In the genomic region with DNA sequence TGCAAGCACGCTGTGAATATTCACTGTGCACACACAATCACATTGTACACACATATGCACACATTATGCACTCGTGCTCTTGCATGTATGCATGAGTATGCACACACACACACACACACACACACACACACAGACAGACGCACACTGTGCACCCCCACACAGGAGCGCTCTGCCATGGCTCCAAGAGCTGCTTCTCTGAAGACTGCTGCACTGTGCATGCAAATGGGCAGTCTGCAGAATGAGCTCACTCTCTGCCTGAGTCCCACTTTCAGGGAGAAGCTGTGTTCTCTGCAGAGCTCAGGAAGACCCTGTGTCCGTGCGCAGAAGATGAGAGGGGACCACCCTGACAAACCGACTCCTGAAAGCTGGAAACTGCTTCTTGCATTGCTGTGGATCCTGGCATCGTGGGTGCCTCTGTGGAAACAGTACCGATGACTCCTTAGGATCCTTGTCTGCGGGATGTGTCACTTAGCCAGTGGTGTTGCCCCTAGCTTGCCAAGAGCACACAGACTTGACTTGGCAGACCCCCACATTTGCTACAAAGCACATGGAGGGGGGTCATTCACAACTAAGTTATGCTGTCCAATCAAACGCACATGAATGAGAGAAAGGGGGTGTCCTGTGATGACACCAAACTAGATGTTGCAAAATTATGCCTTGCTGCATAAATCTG, we compare ENCODE assay signal across 19 mouse cellular contexts. TPM values are rescaled to one million over a fixed set of nuclear protein-coding genes. Genes with fewer than 3 reads are reported as not detected.
DNase-seq lines count a peak whose midpoint lies in the region; ATAC-seq lines count a peak whose summit lies in the region.
"Had no signal": no experiment of that assay in that cellular context is flagged by ENCODE, and none has a peak within 500 bp of the region (broad histone marks: within the 10 kb centered on the region; RNA-seq: fewer than 3 reads in every experiment).

No protein-coding gene starts in this region.

- DNase-seq in cerebellum, adult 9-10 months: peak; percentile 5
- DNase-seq in cerebellum, adult 9-11 months: no peak
- DNase-seq in lung, postnatal 10 days: peak; percentile 17
- no peak for DNase-seq in lung, postnatal 4 days
- DNase-seq in brain, adult 2 months (ENCODE audit: low read depth, low spot score): peak; percentile 36
- DNase-seq in c-Kit-positive CD71-positive TER-119-positive erythroid progenitor cells, embryonic 14.5 days (ENCODE audit: low spot score): no peak
- DNase-seq: cerebellum, adult 8-10 months; heart, adult 11 months; heart, postnatal 36 days; lung, embryonic 14.5 days; right cerebral cortex, adult 18-20 months had no signal

- no peaks in the 10 kb centered on the region; the same call in 1 of the 2 replicates for H3K9me3 ChIP-seq in hindbrain, embryonic 16.5 days (ENCODE audit: control insufficient read depth, low read length)
- 0 out of 2 replicates have a peak, but pooled peaks cover 3% of the 10 kb centered on the region for H3K9me3 ChIP-seq in hindbrain, embryonic 12.5 days (replicated peaks)
- H3K9me3 ChIP-seq: forebrain, embryonic 12.5 days; heart, embryonic 13.5 days; kidney, embryonic 15.5 days had no signal

- H3K9ac ChIP-seq in hindbrain, embryonic 16.5 days (ENCODE audit: low read depth, low read length): no peak overlapping the region
- no peak overlapping the region for H3K9ac ChIP-seq in hindbrain, embryonic 12.5 days
- H3K9ac ChIP-seq: forebrain, embryonic 12.5 days; heart, embryonic 13.5 days; kidney, embryonic 15.5 days; lung, embryonic 14.5 days had no signal

- no peaks in the 10 kb centered on the region for H3K27me3 ChIP-seq in hindbrain, embryonic 16.5 days (replicated peaks; ENCODE audit: control insufficient read depth, insufficient read depth, low read length)
- no peaks in the 10 kb centered on the region for H3K27me3 ChIP-seq in hindbrain, embryonic 12.5 days
- H3K27me3 ChIP-seq: CH12.LX; forebrain, embryonic 12.5 days; heart, embryonic 13.5 days; kidney, embryonic 15.5 days had no signal

- ATAC-seq in hindbrain, embryonic 16.5 days: peak; percentile 91
- ATAC-seq in hindbrain, embryonic 12.5 days (ENCODE audit: low FRiP score): no peak
- ATAC-seq: intestine, embryonic 16.5 days had no signal

- WGBS in hindbrain, embryonic 16.5 days: 77% methylated on average over 11 of the region's 11 CpGs
- 90% methylated on average over 11 of the region's 11 CpGs for WGBS in hindbrain, embryonic 12.5 days

- no peak overlapping the region for H3K4me2 ChIP-seq in hindbrain, embryonic 16.5 days (ENCODE audit: low read length)
- no peak overlapping the region for H3K4me2 ChIP-seq in hindbrain, embryonic 12.5 days (replicated peaks)
- H3K4me2 ChIP-seq: forebrain, embryonic 12.5 days; heart, embryonic 13.5 days; kidney, embryonic 15.5 days; liver, embryonic 11.5 days; lung, embryonic 14.5 days had no signal

- no peak overlapping the region; the same call in 1 of the 2 replicates for H3K27ac ChIP-seq in hindbrain, embryonic 16.5 days (ENCODE audit: low read depth, low read length)
- no peak overlapping the region for H3K27ac ChIP-seq in hindbrain, embryonic 12.5 days
- H3K27ac ChIP-seq: forebrain, embryonic 12.5 days; heart, embryonic 13.5 days; kidney, embryonic 15.5 days had no signal

- H3K4me1 ChIP-seq in hindbrain, embryonic 16.5 days (ENCODE audit: control insufficient read depth, insufficient read depth, low read depth, low read length): no peaks in the 10 kb centered on the region
- H3K4me1 ChIP-seq in hindbrain, embryonic 12.5 days: no peaks in the 10 kb centered on the region
- H3K4me1 ChIP-seq: forebrain, embryonic 12.5 days; heart, embryonic 13.5 days had no signal

- H3K4me3 ChIP-seq in hindbrain, embryonic 16.5 days (ENCODE audit: low read length): no peak overlapping the region
- no peak overlapping the region for H3K4me3 ChIP-seq in hindbrain, embryonic 12.5 days
- H3K4me3 ChIP-seq: forebrain, embryonic 12.5 days; heart, embryonic 13.5 days; kidney, embryonic 15.5 days had no signal

- H3K36me3 ChIP-seq in hindbrain, embryonic 16.5 days (ENCODE audit: control insufficient read depth, insufficient read depth, low read length): no peaks in the 10 kb centered on the region
- no peaks in the 10 kb centered on the region for H3K36me3 ChIP-seq in hindbrain, embryonic 12.5 days
- H3K36me3 ChIP-seq: forebrain, embryonic 12.5 days; kidney, embryonic 15.5 days had no signal

RNA-seq across cellular contexts. Expression of a gene that starts 55.9 kb away (rescaled TPM):
- 9.1 and 9.6 TPM in 2 replicates for polyA plus RNA-seq in hindbrain, embryonic 16.5 days (2015; fragmentation: Nextera tagmentation; extraction: Ambion mirVana)
- polyA plus RNA-seq in hindbrain, embryonic 12.5 days (2016; fragmentation: Nextera tagmentation; extraction: Ambion mirVana): 7.4 and 8.0 TPM in 2 replicates

Comparison
In these comparisons a context has a peak if more than half of its experiments do, and no peak if none do; other contexts are left out.
1. DNase-seq: peak in cerebellum, adult 9-10 months (single experiment), lung, postnatal 10 days (single experiment) and brain, adult 2 months (single experiment); none in cerebellum, adult 9-11 months (single experiment), lung, postnatal 4 days (0 of 2) and c-Kit-positive CD71-positive TER-119-positive erythroid progenitor cells, embryonic 14.5 days (single experiment).